Mouse (Mus musculus) thymus, postnatal 14 days (tissue): ENCODE measurements around the gene Ccar1.
"Not testable (repeated sequence)": the region's sequence is repeated elsewhere in the genome, so short reads cannot be mapped to it uniquely, and the experiment has no call there.

ENCODE experiments used
- DNase-seq: peaks from one replicate; pipeline ENCODE4 v3.0.0; 2021

Gene Ccar1

DNA sequence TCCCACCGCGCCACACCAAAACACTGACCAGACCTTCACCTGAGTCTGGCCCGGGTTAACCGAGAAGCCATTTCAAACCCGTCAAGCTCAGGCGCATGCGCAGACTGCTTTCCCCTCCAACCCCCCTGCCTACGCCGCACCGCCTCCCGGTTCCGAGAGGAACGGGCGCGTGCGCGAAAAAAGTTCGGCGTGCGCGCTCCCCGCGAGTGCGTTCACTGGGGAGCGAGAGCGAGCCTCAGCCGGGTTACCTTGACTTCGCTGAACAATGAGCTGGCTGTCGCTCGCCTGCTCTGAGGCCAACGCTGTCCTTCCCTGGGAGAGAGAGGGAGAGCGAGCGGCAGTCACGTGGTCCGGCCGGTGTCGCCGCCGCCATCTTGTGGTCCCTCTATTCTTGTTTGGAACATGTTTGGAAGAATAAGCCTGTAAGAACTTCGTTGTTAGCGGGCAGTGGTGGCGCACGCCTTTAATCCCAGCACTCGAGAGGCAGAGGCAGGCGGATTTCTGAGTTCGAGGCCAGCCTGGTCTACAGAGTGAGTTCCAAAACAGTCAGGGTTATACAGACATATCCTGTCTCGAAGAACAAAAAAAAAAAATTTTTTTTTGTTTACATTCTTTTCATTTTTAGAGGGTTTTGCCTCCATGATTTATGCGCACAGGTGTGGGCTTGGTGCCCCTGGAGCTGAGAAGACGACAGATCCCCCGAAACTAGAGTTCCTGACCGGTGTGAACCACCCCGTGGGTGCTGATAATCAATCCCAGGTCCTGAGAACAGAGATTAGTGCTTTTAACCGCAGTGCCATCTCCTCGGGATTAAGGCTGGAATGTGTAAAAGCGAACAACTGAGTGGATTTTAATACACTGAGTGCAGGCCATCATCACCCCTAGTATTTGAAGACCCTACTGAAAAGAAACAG, at the start of gene Ccar1:
Gene Ccar1 (minus strand): TSS at position 110 of the 914 bp plus-strand sequence.
- DNase-seq = peak; percentile 99

DNA sequence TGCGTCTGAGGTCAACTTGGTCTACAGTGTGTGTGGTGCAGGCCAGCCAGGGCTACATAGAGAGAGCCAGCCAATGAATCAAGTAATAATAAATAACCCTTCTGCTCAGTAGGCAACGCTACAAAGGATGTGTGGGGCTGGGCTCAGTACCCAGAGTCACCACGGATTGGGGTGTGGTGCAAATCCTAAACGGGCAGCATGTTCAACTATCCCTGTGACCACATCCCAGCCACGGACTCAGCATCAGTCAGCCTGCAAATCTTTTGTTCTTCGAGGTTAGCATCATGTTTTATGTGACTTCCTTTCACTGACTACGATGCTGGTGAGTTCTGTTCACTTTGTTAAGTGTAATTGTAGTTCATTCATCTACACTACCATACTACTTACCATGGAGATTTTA, 48.6 kb upstream of the Ccar1 start:
- DNase-seq = no peak

GRCm38 (mm10) chr10:62837987-62838386, 45.9 kb upstream of the Ccar1 start:
- no peak for DNase-seq

DNA sequence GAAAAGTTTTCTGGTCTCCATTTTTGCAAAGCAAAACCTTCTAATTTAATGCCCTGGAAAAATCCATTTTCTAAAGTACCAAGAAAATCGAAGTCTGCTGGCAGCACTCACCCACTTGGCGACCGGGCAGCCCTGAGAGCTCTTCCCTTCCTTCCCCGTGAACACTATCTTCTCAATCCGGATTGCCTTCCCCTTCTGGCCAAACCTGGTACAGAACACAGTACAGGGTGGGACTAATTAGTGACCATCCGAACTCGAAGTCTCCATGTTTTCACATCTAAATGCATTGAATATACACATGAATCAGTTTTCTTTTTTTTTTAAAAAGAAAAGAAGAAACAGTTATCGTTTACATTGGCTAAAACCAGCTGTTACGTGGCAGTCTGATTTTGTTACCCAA, 40.7 kb upstream of the Ccar1 start:
- DNase-seq = no peak

DNA sequence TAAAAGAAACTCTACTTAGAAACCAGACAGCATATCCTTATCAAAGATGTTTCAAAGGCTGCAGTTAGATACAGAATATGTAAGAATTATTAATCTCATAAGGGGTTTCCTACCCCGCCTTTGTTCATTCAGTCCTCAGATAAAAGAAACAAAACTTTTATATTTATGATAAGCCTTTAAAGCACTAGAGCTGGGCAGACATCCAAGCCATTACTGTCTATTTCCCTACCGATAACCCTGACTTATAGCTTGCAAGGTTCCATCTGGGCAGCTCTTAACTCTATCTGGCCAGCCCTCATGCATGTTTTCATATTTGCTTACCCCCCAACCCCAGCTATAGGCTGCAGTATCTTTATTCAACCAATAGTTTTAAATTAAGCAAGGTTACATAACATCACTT, 39.5 kb upstream of the Ccar1 start:
- DNase-seq = no peak

GRCm38 (mm10) chr10:62824474-62824873, 32.4 kb upstream of the Ccar1 start:
- no peak for DNase-seq

DNA sequence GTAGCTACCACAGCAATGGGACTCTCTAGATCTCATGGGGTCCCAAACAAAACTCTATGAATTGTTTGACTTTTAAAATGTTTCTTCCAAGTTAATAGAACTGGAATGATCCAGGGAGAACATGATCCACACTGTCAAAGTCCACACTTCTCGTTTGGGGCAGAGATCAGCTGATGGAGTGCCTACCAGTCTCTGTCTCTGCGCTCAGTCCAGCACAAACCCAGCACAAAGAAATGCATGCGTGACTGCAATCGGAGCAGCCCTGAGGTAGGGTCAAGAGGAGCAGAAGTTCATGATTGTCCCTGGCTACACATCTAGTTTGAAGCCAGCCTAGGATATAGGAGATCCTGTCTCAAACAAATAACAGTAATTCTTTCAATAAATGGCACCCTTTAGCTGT, 31.3 kb upstream of the Ccar1 start:
- no peak for DNase-seq

- DNase-seq = no peak
Measured at GRCm38 (mm10) chr10:62810010-62810409, 17.9 kb upstream of the Ccar1 start.

- DNase-seq = no peak
Measured at GRCm38 (mm10) chr10:62808766-62809165, 16.7 kb upstream of the Ccar1 start.

DNA sequence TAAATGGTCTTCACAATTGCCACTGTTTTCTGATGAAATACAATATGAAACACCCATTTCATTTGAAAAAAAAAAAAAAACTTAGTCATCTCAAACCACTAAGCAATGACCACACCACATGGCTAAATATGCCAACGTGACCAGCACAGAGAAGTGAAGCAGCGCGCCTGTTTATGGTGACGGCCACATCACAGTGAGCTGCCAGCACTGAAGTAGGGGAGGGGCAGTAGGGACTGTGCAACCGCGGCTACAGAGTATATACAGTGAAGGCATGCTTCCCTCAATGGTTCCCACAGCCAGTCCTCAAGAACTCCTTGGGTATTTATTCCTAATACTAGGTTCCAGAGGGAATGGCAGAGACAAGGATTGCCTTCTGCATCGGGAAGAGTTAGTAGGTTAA, 16.2 kb upstream of the Ccar1 start:
- DNase-seq = no peak

DNA sequence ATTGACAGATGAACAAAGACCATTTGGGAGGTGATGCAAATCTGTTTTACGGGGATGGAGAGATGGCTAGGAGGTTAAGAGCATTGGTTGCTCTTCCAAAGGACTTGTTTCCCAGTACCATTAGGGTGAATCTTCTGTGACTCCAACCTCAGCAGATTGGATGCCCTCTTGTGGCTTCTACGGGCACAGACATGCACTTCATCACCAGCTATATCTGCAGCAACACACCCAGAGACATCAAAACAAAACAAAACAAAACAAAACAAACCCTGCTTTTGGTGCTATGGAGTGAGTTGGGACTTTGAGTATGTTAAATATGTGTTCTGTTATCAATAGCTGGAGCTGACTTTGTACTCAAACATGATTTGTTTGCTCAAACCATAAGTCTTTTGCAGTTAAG, 12.0 kb upstream of the Ccar1 start:
- peak; percentile 7 for DNase-seq

DNA sequence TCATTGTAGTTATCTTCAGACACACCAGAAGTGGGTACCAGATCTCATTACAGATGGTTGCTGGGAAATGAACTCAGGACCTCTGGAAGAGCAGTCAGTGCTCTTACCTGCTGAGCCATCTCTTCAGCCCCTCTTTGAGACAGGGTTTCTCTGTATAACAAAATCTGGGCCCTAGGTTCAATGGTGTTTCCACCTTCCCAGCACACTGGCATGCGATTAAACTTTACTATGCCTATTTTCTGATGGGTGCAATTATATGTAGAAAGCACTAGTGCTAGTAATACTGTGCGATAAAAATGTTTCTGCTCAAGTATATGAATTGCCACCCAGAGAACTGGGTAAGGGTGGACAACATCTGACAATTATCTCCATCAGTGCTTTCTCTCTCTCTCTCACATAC, 11.2 kb upstream of the Ccar1 start:
- DNase-seq = no peak

- DNase-seq = no peak
Measured at GRCm38 (mm10) chr10:62794221-62794620, 2.1 kb upstream of the Ccar1 start.

DNA sequence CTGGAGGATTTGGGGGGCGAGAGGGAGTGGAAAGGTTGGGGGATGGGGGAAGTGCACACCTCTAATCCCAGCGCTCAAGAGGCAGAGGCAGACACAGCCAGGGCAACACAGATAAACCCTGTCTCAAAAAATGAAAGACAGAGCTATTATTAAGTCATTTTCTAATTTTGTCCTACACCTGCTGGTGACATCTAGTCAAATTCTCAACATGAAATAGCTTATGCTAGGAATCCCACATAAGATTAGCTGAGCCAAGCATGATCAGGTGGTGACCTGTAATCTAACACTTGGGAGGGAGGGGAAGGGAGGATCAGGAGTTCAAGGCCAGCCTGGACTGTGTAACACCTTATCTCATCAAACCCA, 986 bp upstream of the Ccar1 start:
- DNase-seq = no peak

DNA sequence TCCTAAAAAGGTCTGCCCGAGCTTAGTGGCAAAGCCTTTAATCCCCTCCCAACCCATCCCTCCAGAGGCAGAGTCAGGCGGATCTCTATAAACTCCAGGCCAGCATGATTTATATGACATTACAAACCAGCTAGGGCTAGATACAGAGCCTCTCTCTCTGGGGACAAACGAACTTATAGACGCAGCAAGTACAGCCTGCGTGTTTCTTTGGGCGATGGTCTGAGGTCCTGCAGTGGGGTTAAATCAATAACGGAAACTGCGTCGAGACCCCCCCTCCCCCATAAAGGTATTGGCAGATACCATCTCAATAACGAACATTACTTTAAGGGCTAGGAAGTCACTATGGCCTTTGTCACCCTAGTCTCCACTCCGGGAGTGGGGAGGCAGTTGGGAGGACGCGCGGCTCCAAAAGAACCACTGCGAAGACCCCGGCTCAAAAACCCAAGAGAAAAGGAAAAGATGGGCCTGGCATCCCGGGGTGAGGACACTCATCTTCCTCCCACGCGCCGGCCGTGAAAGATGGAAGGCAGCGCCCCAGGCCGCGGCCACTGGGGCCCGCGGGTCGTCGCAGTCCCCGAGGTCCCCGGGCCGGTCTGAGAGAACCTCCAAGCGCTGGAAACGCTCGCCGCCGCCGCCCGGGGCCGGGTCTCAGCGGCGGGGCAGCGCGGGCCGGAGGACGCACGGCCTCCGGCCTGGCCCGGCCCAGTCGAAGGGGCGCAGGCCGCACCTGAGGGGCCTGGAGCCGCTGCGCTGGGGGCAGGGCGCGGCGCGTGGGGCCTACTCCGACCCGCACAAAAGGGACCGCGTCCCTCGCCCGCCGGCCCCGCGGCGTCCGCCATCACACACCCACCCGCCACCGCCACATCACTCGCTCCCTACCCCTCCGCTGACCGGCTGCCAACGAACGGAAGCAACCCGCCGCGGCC, 572 bp downstream of the Ccar1 start:
- no peak for DNase-seq

- not testable (repeated sequence) for DNase-seq
Measured at GRCm38 (mm10) chr10:62781776-62782175, 10.3 kb downstream of the Ccar1 start.

DNA sequence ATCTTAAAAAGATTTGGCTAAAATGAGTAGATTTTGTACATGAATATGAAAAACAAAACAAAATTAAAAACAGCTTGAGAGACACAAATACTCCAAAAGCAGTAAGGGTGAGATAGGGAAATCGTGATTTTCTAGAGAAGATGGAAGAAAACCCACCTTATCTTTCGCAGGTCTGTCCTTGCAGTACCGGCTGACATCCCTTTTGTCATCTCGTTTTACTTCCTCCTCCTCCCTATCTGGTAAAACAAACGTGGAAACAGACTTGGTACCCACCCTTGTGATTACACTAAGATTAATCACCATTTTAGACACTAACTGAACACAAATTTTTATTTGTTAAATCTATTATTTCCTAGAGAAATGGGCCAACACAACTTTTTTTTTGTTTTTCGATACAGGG, 41.3 kb downstream of the Ccar1 start:
- no peak for DNase-seq

- no peak for DNase-seq
Measured at GRCm38 (mm10) chr10:62739961-62740737, 51.9 kb downstream of the Ccar1 start.

GRCm38 (mm10) chr10:62736965-62737688, 55.0 kb downstream of the Ccar1 start:
- DNase-seq = no peak

DNA sequence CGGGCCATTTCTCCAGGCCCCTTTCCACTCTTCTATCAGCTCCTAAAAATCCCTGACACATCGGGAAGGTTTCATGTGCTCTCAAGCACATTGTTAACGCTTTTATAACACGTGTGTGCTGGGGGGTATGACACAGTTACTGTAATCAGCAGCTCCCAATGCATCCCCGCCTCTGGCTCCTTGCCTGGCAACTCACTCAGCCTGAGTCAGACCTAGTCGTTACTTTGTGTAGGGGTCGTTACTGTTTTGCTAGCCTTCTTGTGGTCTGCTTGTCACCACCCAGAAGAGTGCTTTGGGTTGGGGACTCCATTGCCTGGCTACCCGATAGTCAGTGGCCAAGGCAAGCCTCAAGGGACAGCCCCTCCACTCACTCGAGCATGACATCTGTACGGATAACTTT, 61.3 kb downstream of the Ccar1 start:
- DNase-seq = no peak

DNA sequence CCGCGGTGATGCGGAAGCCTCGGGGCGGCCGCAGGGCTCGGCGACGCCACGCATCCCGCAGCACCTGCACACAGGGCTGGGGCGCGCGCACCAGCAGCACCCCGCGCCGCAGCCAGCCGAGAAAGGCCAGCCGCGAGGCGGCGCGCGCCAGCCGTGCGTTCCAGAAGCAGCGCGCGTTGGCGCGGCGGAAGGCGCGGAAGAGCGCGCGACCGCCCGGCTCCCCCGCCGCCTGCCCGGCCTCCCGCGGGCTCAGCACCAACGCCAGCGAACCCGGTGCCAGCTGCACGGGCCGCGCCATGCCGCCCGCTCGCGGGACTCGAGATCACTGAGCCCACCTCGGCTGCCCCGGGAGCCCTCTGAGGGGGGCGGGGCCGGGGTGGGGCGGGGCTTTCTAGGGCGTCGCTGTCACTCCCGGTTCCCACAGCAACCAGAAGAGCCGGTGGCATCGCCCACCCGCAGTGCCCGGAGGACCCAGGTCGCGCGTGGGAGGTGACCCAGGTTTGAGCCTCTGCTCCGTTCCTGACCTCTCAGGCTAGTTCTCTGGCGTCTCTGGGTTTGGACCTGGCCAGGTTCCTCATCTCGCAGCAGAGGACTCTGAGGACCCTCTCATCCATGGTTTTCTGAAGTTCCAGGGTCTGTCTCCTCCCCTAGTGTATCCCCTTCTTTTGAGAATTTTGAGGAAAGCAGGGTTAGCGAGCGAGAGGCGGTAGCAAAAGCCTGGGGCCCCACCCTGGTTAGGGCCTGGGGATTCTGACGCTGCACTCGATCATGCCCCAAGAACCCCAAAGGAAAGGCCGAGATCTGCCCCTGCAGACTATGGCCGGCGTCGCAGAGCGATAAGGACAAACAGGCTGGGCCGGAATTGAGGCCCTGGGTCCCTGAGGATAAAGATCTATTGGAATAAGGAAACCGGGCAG, 66.1 kb downstream of the Ccar1 start, which contains the start of gene Stox1:
Gene Stox1 (minus strand): TSS at position 358 of the 917 bp plus-strand sequence.
- peak; percentile 71 for DNase-seq
